Mouse (Mus musculus) embryonic facial prominence, embryonic 11.5 days (tissue): ENCODE results near the gene Med21. TPM values are rescaled to one million over a fixed set of nuclear protein-coding genes. Genes with fewer than 3 reads are reported as not detected.

Experiments
- ATAC-seq: fragments of 200-750 bp; cut with Nextera tagmentation; replicated peaks from 2 replicates; pipeline ENCODE4 v1.8.0; 2017; ENCODE audit warnings: low read depth; ENCODE audit not compliant: insufficient number of reproducible peaks, low FRiP score, low TSS enrichment
- DNase-seq: peaks from one replicate; pipeline ENCODE4 v3.0.0-alpha.2; 2015; ENCODE audit warnings: low spot score
- H3K27ac ChIP-seq: fragments of 300-500 bp; sonication (generic); replicated peaks from 2 replicates; pipeline ENCODE4 v1.5.1; 2014; ENCODE audit warnings: mild to moderate bottlenecking, low read depth, low read length, control low read depth
- H3K27me3 ChIP-seq: fragments of 300-500 bp; sonication (generic); 2 replicates; pipeline ENCODE4 v1.6.1; 2014; ENCODE audit warnings: mild to moderate bottlenecking, low read length, moderate library complexity, mixed read lengths; ENCODE audit not compliant: control insufficient read depth, insufficient read depth
- H3K36me3 ChIP-seq: fragments of 300-500 bp; sonication (generic); replicated peaks from 2 replicates; pipeline ENCODE4 v1.6.1; 2014; ENCODE audit warnings: low read depth, mild to moderate bottlenecking, low read length, moderate library complexity, mixed read lengths; ENCODE audit not compliant: control insufficient read depth, insufficient read depth
- H3K4me1 ChIP-seq: fragments of 300-500 bp; sonication (generic); 2 replicates; pipeline ENCODE4 v1.6.1; 2014; ENCODE audit warnings: low read length, mixed read lengths; ENCODE audit not compliant: control insufficient read depth, insufficient read depth
- H3K4me2 ChIP-seq: fragments of 300-500 bp; sonication (generic); 2 replicates; pipeline ENCODE4 v1.6.1; 2014; ENCODE audit warnings: low read depth, mild to moderate bottlenecking, control low read depth, low read length, moderate library complexity
- H3K4me3 ChIP-seq: fragments of 300-500 bp; sonication (generic); 2 replicates; pipeline ENCODE4 v1.5.1; 2014; ENCODE audit warnings: low read depth, low read length, control low read depth
- H3K9ac ChIP-seq: fragments of 300-500 bp; sonication (generic); replicated peaks from 2 replicates; pipeline ENCODE4 v1.6.1; 2014; ENCODE audit warnings: mild to moderate bottlenecking, control low read depth, low read length
- H3K9me3 ChIP-seq: fragments of 300-500 bp; sonication (generic); replicated peaks from 2 replicates; pipeline ENCODE4 v1.6.1; 2016; ENCODE audit warnings: mild to moderate bottlenecking, low read length, inconsistent platforms, mixed read lengths; ENCODE audit not compliant: control insufficient read depth
- WGBS: fragments of 180-500 bp; shearing (Covaris S2); extraction: QIAGEN DNeasy Blood & Tissue Kit; methylation state at CpG from one replicate; pipeline ENCODE4 v1.1.7; 2014; 5-methylcytosine and 5-hydroxymethylcytosine counted together
- polyA plus RNA-seq: library from polyadenylated mRNA; unstranded; fragments of >200 nt; fragmentation: Nextera tagmentation; extraction: Ambion mirVana; gene quantifications from 2 replicates; pipeline ENCODE4 v1.2.1, GENCODE M21; 2014

Gene Med21
- polyA plus RNA-seq, 1 experiment from 2014 or later, result 126 TPM

DNA sequence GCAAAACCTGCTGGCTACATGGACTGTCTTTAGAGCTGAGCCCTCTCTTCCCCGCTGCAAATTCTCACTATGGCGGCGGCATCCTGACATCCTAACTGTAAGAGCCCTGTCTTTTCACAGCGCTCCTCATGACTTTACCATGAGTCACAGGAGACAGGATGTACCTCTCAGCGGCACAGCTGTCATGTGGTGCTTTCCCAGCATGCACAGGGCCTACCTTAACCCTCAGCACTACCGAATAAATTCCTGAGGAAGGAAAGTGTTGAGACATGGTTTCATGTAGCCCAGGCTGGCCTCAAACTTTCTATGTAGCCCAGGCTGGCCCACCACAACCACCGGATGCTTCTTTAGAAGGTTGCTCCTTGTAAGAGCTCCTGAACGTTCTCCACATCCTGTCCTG, 26.5 kb upstream of the Med21 start:
- Histone ChIP-seq H3K4me3 (no peak overlapping the region), H3K4me2 (no peak overlapping the region), H3K9ac (no peak overlapping the region), H3K36me3 (no peaks in the 10 kb centered on the region), H3K9me3 (no peaks in the 10 kb centered on the region), H3K27ac (no peak overlapping the region), H3K4me1 (no peaks in the 10 kb centered on the region), H3K27me3 (no peaks in the 10 kb centered on the region)
- 91% methylated on average over 8 of the region's 8 CpGs for WGBS
- no peak for ATAC-seq
- DNase-seq, result no peak

DNA sequence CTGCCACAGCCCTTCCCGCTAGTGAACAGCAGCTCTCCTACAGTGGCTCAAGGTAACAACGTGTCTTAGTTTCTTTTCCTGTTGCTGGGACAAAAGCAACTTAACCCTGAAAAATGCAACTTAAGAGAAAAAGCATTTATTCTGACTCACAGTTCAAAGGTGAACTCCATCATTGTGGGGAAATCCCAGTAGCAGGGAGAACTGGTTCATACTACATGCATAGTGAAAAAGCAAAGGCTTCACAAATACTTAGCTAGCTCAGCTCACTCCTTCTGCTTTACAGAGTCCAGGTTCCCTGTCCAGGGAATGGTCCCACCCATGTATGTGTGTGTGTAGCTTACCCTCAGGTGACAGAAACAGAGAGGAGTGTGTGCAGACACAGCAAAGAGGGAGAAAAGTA, 25.7 kb upstream of the Med21 start:
- no peaks in the 10 kb centered on the region for H3K4me1 ChIP-seq
- H3K4me2 ChIP-seq, result no peak overlapping the region
- H3K36me3 ChIP-seq, result no peaks in the 10 kb centered on the region
- WGBS, result 90% methylated on average over 2 of the region's 2 CpGs
- H3K4me3 ChIP-seq, result no peak overlapping the region
- no peak overlapping the region for H3K9ac ChIP-seq
- ATAC-seq, result no peak
- no peak overlapping the region for H3K27ac ChIP-seq
- no peak for DNase-seq
- H3K9me3 ChIP-seq, result no peaks in the 10 kb centered on the region
- H3K27me3 ChIP-seq, result no peaks in the 10 kb centered on the region

DNA sequence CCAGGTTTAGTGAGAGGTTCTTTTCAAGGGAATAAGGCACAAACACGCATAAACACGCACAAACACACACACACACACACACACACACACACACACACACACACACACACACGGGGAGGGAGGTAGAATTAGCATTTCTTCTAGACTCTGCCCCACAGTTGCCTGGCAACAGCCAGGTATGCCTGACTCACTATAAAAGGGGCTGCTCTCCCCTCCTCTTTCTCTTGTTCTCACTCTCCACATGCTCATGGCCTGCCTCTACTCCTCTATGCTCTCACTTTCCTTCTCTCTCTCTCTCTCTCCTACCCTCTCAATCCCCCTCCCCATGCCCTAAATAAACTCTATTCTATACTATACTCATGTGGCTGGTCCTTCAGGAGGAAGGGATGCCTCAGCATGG, 14.2 kb upstream of the Med21 start:
- ATAC-seq (no peak), DNase-seq (no peak)
- Histone ChIP-seq H3K36me3 (no peaks in the 10 kb centered on the region), H3K4me1 (no peaks in the 10 kb centered on the region; the same call in 1 of the 2 replicates), H3K27ac (no peak overlapping the region), H3K4me2 (no peak overlapping the region), H3K9me3 (no peaks in the 10 kb centered on the region), H3K9ac (no peak overlapping the region), H3K27me3 (no peaks in the 10 kb centered on the region), H3K4me3 (no peak overlapping the region)
- 81% methylated on average over 3 of the region's 3 CpGs for WGBS

DNA sequence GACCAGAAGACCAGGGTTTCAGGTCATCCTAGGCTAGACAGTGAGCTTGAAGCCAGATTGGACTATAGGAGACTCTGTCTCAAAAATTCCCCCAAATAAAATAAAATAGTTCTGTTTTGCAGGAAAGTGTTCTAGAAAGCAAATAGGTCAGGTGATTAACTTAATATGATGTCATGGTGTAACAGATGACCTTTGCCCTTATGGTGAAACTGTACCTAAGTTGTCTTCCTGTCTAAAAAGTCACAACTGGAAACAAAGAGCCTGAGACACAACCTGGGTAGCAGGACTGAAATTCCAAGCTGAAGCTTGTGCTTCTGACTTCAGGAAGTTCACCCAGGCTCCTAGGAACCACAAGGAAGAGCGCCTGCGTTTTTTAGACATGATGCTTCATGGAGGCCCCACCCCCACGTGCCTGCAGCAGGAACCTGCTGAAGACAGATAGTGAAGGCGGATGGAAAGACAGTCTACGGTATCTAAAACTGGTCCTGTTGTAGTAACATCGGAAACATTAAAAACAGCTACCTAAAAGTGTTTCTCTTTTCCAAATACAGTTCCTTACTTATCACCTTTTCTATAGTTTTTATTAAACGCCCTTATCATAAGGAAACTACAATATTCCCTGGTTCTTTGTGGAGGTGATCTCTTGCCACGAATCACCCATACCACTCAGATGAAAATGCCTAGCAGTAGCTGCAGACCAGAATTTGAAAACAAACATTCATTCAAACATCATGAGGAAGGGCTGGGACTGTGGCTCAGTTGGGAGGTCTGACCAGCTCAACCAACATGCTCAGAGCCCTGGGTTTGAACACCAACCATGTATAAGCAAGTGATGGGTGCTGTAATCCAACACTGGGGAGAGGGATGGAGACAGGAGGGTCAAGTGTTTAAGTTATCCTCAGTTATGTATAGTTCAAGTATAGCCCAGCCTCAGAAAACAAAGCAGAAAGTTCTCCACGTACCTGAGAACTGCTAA, 12.3 kb upstream of the Med21 start:
- Histone ChIP-seq H3K4me2 (no peak overlapping the region), H3K9ac (no peak overlapping the region), H3K9me3 (no peaks in the 10 kb centered on the region), H3K4me3 (no peak overlapping the region), H3K4me1 (no peaks in the 10 kb centered on the region; the same call in 1 of the 2 replicates), H3K27me3 (no peaks in the 10 kb centered on the region), H3K36me3 (no peaks in the 10 kb centered on the region), H3K27ac (no peak overlapping the region; the same call in 1 of the 2 replicates)
- 79% methylated on average over 9 of the region's 9 CpGs for WGBS
- DNase-seq (no peak), ATAC-seq (no peak)

DNA sequence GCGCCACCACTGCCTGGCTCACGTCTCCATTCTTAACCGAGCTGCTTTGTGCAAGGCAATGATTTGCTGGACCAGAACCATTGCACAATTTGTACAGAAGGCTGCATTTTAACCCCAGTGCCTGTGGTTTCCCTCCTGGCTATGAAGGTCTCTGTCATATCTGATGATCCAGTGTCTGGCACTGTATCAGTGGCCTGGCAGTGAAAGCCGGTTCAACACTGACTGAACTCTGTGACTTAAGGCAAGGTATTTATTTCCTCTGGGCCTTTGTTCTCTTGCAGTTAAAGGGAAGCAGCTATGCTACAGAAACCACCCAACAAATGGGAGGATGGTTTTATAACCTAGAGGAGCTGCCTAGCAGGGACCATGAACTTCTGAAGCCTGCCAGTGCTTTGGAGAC, 11.4 kb upstream of the Med21 start:
- H3K4me3 ChIP-seq, result no peak overlapping the region
- H3K4me2 ChIP-seq, result no peak overlapping the region
- no peak overlapping the region for H3K27ac ChIP-seq
- WGBS, result 88% methylated on average over 4 of the region's 4 CpGs
- DNase-seq (no peak), ATAC-seq (no peak)
- no peaks in the 10 kb centered on the region for H3K36me3 ChIP-seq
- H3K27me3 ChIP-seq, result no peaks in the 10 kb centered on the region
- no peaks in the 10 kb centered on the region for H3K9me3 ChIP-seq
- no peaks in the 10 kb centered on the region; the same call in 1 of the 2 replicates for H3K4me1 ChIP-seq
- no peak overlapping the region for H3K9ac ChIP-seq

GRCm38 (mm10) chr6:146631847-146632246, 10.5 kb upstream of the Med21 start:
- WGBS, result 69% methylated on average over 8 of the region's 8 CpGs
- Histone ChIP-seq H3K4me2 (no peak overlapping the region), H3K4me3 (no peak overlapping the region), H3K27ac (no peak overlapping the region), H3K36me3 (no peaks in the 10 kb centered on the region), H3K4me1 (no peaks in the 10 kb centered on the region; the same call in 1 of the 2 replicates), H3K9me3 (no peaks in the 10 kb centered on the region), H3K27me3 (no peaks in the 10 kb centered on the region), H3K9ac (no peak overlapping the region)
- ATAC-seq, result no peak
- no peak for DNase-seq

- 72% methylated on average over 9 of the region's 9 CpGs for WGBS
Measured at GRCm38 (mm10) chr6:146632403-146632802, 9.9 kb upstream of the Med21 start.

DNA sequence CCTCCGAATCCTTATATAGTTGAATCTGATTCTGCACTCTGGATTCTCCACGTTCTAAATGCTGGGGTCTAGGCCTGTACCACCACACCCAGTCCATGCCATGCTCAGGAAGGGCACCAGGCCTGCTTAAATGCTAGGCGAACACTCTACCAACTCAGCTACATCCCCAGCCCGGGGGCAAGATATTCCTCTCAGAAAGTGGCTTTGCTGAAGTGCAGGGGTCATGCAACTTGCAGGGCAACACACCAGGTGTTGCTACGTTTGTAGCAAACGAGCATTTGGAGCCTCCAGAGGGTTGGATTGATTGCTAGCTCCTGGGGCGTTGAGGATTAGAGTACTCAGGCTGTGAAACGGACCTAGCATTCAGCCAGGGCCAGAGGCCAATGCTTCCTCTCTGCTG, 9.2 kb upstream of the Med21 start:
- Histone ChIP-seq H3K4me2 (peak overlapping the region; percentile 57; the same call in 1 of the 2 replicates), H3K9ac (peak overlapping the region; percentile 28), H3K4me3 (no peak overlapping the region), H3K4me1 (no peaks in the 10 kb centered on the region; the same call in 1 of the 2 replicates), H3K27me3 (no peaks in the 10 kb centered on the region), H3K9me3 (no peaks in the 10 kb centered on the region), H3K36me3 (no peaks in the 10 kb centered on the region), H3K27ac (no peak overlapping the region)
- WGBS, result 43% methylated on average over 8 of the region's 8 CpGs
- DNase-seq, result peak; percentile 23
- no peak for ATAC-seq

More at GRCm38 (mm10) chr6:146632403-146632802, 9.9 kb upstream of the Med21 start:
- no peak for ATAC-seq
- no peaks in the 10 kb centered on the region for H3K9me3 ChIP-seq
- no peaks in the 10 kb centered on the region for H3K36me3 ChIP-seq
- H3K4me3 ChIP-seq, result no peak overlapping the region
- H3K9ac ChIP-seq, result no peak overlapping the region
- DNase-seq, result no peak
- H3K27me3 ChIP-seq, result no peaks in the 10 kb centered on the region
- no peaks in the 10 kb centered on the region; the same call in 1 of the 2 replicates for H3K4me1 ChIP-seq
- no peak overlapping the region for H3K4me2 ChIP-seq
- no peak overlapping the region for H3K27ac ChIP-seq
